Mouse (Mus musculus): ENCODE results near the gene Bag1.
"Not testable (repeated sequence)": the region's sequence is repeated elsewhere in the genome, so short reads cannot be mapped to it uniquely, and the experiment has no call there.

Bag1 gene

GRCm38 (mm10) chr4:40936175-40936839 lies 11.8 kb downstream of the Bag1 start:
- no peak for DNase-seq (ENCODE audit: low spot score)

- not testable (repeated sequence) for DNase-seq (ENCODE audit: low spot score)
These were observed 13.7 kb downstream of the Bag1 start for GRCm38 (mm10) chr4:40934369-40934768.

GRCm38 (mm10) chr4:40933694-40934093 lies 14.4 kb downstream of the Bag1 start:
- no peak for DNase-seq (ENCODE audit: low spot score)

- no peak for DNase-seq (ENCODE audit: low spot score)
These were observed 19.0 kb downstream of the Bag1 start for GRCm38 (mm10) chr4:40929046-40929445.

GRCm38 (mm10) chr4:40925568-40925967 lies 22.5 kb downstream of the Bag1 start:
- no peak for DNase-seq (ENCODE audit: low spot score)

- no peak for DNase-seq (ENCODE audit: low spot score)
These were observed 24.9 kb downstream of the Bag1 start for GRCm38 (mm10) chr4:40923087-40923651.

- no peak for DNase-seq (ENCODE audit: low spot score)
These were observed 26.8 kb downstream of the Bag1 start for GRCm38 (mm10) chr4:40921288-40921687.

- DNase-seq (ENCODE audit: low spot score): no peak
These were observed 27.5 kb downstream of the Bag1 start for GRCm38 (mm10) chr4:40920576-40920975.

GRCm38 (mm10) chr4:40919785-40920184 lies 28.3 kb downstream of the Bag1 start, which contains the start of gene Spink4:
TSS of gene Spink4 (plus strand) at chr4:40920052.
- no peak for DNase-seq (ENCODE audit: low spot score)

GRCm38 (mm10) chr4:40916592-40917155 lies 31.4 kb downstream of the Bag1 start:
- no peak for DNase-seq (ENCODE audit: low spot score)

- DNase-seq (ENCODE audit: low spot score): no peak
These were observed 32.1 kb downstream of the Bag1 start for GRCm38 (mm10) chr4:40915947-40916346.

GRCm38 (mm10) chr4:40914287-40914867 lies 33.7 kb downstream of the Bag1 start:
- DNase-seq (ENCODE audit: low spot score): no peak

- no peak for DNase-seq (ENCODE audit: low spot score)
These were observed 39.7 kb downstream of the Bag1 start for GRCm38 (mm10) chr4:40908261-40908969.

- DNase-seq (ENCODE audit: low spot score): peak; percentile 30
These were observed 41.8 kb downstream of the Bag1 start for GRCm38 (mm10) chr4:40906298-40906697.

- DNase-seq (ENCODE audit: low spot score): no peak
These were observed 47.5 kb downstream of the Bag1 start for GRCm38 (mm10) chr4:40900612-40901011.

GRCm38 (mm10) chr4:40900071-40900470 lies 48.0 kb downstream of the Bag1 start:
- DNase-seq (ENCODE audit: low spot score): no peak

- DNase-seq (ENCODE audit: low spot score): no peak
These were observed 48.8 kb downstream of the Bag1 start for GRCm38 (mm10) chr4:40899264-40899663.

GRCm38 (mm10) chr4:40898476-40899044 lies 49.5 kb downstream of the Bag1 start:
- no peak for DNase-seq (ENCODE audit: low spot score)

- DNase-seq (ENCODE audit: low spot score): no peak
These were observed 52.4 kb downstream of the Bag1 start for GRCm38 (mm10) chr4:40895646-40896045.

- DNase-seq (ENCODE audit: low spot score): no peak
These were observed 53.0 kb downstream of the Bag1 start for GRCm38 (mm10) chr4:40895118-40895517.

GRCm38 (mm10) chr4:40891206-40891605 lies 56.9 kb downstream of the Bag1 start:
- DNase-seq (ENCODE audit: low spot score): no peak

GRCm38 (mm10) chr4:40889983-40890382 lies 58.1 kb downstream of the Bag1 start:
- no peak for DNase-seq (ENCODE audit: low spot score)
